Mouse (Mus musculus) ES-Bruce4 (cell line): Measurements from ENCODE around the gene Lsm12.

Source experiments
- CTCF ChIP-seq: IDR thresholded peaks from one replicate; pipeline ENCODE4 v1.8.1; 2011; ENCODE audit warnings: low read depth, low read length
- EP300 ChIP-seq: IDR thresholded peaks from 2 replicates; pipeline ENCODE4 v1.6.1; 2011; ENCODE audit warnings: low read depth, low read length; ENCODE audit not compliant: insufficient read depth

- TF ChIP-seq CTCF (no peak), EP300 (no peak)
Observed at GRCm38 (mm10) chr11:102167539-102167938, 17.6 kb downstream of the Lsm12 start.
